Mouse (Mus musculus): ENCODE data around the gene Zfp710.

GRCm38 (mm10) chr7:80098389-80098976, 73.9 kb downstream of the Zfp710 start:
- TF ChIP-seq CTCF (IDR thresholded peaks at IDR 0.05; ENCODE audit: control insufficient read depth, insufficient read depth, low read length) (no peak), POLR2A (IDR thresholded peaks at IDR 0.05; ENCODE audit: borderline replicate concordance, control insufficient read depth, low read depth, low read length) (no peak)

All from bone marrow, adult 2 months (tissue).